Mouse (Mus musculus) embryonic fibroblast, embryonic 13.5 days (primary cell): Measurements from ENCODE around the gene Glt1d1.

ENCODE experiments used
- CTCF ChIP-seq: IDR thresholded peaks from 2 replicates; pipeline ENCODE4 v1.5.1; 2011; ENCODE audit warnings: mild to moderate bottlenecking, control low read depth, low read length, moderate library complexity, borderline replicate concordance; ENCODE audit not compliant: insufficient read depth
- POLR2A ChIP-seq: IDR thresholded peaks from 2 replicates; pipeline ENCODE4 v1.6.1; 2011; ENCODE audit warnings: low read depth, mild to moderate bottlenecking, control low read depth, low read length, moderate library complexity

DNA sequence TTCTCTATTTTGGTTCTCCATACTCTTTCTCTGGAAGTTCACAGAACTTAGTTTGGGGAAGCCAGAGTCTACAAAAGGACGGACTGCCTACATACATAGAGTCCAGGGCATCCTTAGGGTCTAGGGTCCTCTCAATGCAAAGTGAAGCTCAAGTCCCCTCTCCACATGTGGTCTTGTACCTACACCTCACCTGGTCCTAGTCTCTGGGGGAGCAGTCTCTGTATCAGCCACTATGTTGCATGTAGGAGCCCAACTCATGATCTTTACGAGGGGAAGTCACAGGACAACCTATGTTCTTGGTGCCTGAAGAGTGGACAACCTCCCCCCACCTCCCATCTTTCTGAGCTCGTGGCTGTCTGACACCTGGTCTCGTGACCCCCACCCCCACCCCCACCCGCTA lies 391 bp upstream of the Glt1d1 start:
- TF ChIP-seq CTCF (no peak), POLR2A (no peak)
